11 mouse cellular contexts compared by ENCODE assay signal in genomic region chr10:30979766-30980165, GRCm38 (mm10).
DNase-seq lines count a peak whose midpoint lies in the region; ATAC-seq and TF ChIP-seq lines count a peak whose summit lies in the region.
"Had no signal": no experiment of that assay in that cellular context is flagged by ENCODE, and none has a peak within 500 bp of the region (broad histone marks: within the 10 kb centered on the region; RNA-seq: fewer than 3 reads in every experiment).

No protein-coding gene starts in this region.

- H3K36me3 ChIP-seq in heart, embryonic 14.5 days (ENCODE audit: control insufficient read depth, insufficient read depth, low read length) = no peaks in the 10 kb centered on the region
- no peaks in the 10 kb centered on the region for H3K36me3 ChIP-seq in forebrain, embryonic 13.5 days (ENCODE audit: poor library complexity, severe bottlenecking)
- no peaks in the 10 kb centered on the region for H3K36me3 ChIP-seq in limb, embryonic 14.5 days (ENCODE audit: control insufficient read depth, insufficient read depth, low read length)

- WGBS in heart, embryonic 14.5 days = 22% methylated on average over 3 of the region's 3 CpGs
- WGBS in forebrain, embryonic 13.5 days = 6% methylated on average over 3 of the region's 3 CpGs
- WGBS in limb, embryonic 14.5 days = 7% methylated on average over 3 of the region's 3 CpGs

- H3K4me3 ChIP-seq in heart, embryonic 14.5 days (ENCODE audit: control insufficient read depth in 1 of 2, insufficient read depth in 1 of 2, low read depth in 1 of 2, low read length in 2 of 2) = no peak overlapping the region; a peak in 1 of 4 replicates
- H3K4me3 ChIP-seq in forebrain, embryonic 13.5 days = peak overlapping the region; percentile 25
- no peak overlapping the region for H3K4me3 ChIP-seq in limb, embryonic 14.5 days (replicated peaks; ENCODE audit: low read length)

- no peak for DNase-seq in heart, postnatal 10 days
- peak; percentile 81 for DNase-seq in brain, embryonic 14.5 days (ENCODE audit: low read depth)
- no peak for DNase-seq in limb, embryonic 14.5 days (ENCODE audit: low spot score)
- DNase-seq in testis, postnatal 14 days (ENCODE audit: low spot score) = no peak
- DNase-seq in liver = no peak
- no peak for DNase-seq in cerebellum, adult 11-12 months
- DNase-seq: B cell, adult 2 months; cerebellum, adult 8-10 months; gastrocnemius, postnatal 10 days had no signal

- ATAC-seq in heart, embryonic 14.5 days (ENCODE audit: insufficient number of reproducible peaks, insufficient read depth, low FRiP score, low read depth) = no peak
- peak; percentile 68 for ATAC-seq in forebrain, embryonic 13.5 days
- ATAC-seq in limb, embryonic 14.5 days (ENCODE audit: low FRiP score, low read depth) = no peak

- no peak for TF ChIP-seq CTCF in brain, embryonic 14.5 days (IDR thresholded peaks at IDR 0.05; ENCODE audit: borderline replicate concordance, extremely low read depth, insufficient read depth, insufficient read length)

- intact Hi-C loops in heart, postnatal 10 days (cut with DNase I) = no loop called here

- H3K27me3 ChIP-seq in heart, embryonic 14.5 days (ENCODE audit: control insufficient read depth, insufficient read depth, low read length) = no peaks in the 10 kb centered on the region
- no peaks in the 10 kb centered on the region for H3K27me3 ChIP-seq in forebrain, embryonic 13.5 days
- H3K27me3 ChIP-seq in limb, embryonic 14.5 days (ENCODE audit: control insufficient read depth, insufficient read depth, low read length) = no peaks in the 10 kb centered on the region

- TF ChIP-seq POLR2A in brain, embryonic 14.5 days (IDR thresholded peaks at IDR 0.05; ENCODE audit: borderline replicate concordance, extremely low read depth, insufficient read depth, insufficient read length, poor library complexity, severe bottlenecking) = no peak
- no peak for TF ChIP-seq POLR2A in limb, embryonic 14.5 days (IDR thresholded peaks at IDR 0.05; ENCODE audit: borderline replicate concordance, extremely low read depth, insufficient read depth, insufficient read length)

- peak overlapping the region; percentile 15 to 51 for H3K27ac ChIP-seq in heart, embryonic 14.5 days (replicated peaks in 1 of 2; ENCODE audit: control insufficient read depth in 1 of 2, insufficient read depth in 1 of 2, low read depth in 2 of 2, low read length in 2 of 2)
- peak overlapping the region; percentile 62; the same call in 1 of the 2 replicates for H3K27ac ChIP-seq in forebrain, embryonic 13.5 days
- no peak overlapping the region for H3K27ac ChIP-seq in limb, embryonic 14.5 days (replicated peaks; ENCODE audit: low read depth, low read length)

- no peaks in the 10 kb centered on the region for H3K9me3 ChIP-seq in heart, embryonic 14.5 days (ENCODE audit: control insufficient read depth, low read length)
- no peaks in the 10 kb centered on the region for H3K9me3 ChIP-seq in forebrain, embryonic 13.5 days (replicated peaks)
- no peaks in the 10 kb centered on the region for H3K9me3 ChIP-seq in limb, embryonic 14.5 days (ENCODE audit: control insufficient read depth, low read length)

- no peak overlapping the region for H3K9ac ChIP-seq in heart, embryonic 14.5 days (ENCODE audit: low read length)
- peak overlapping the region; percentile 43; the same call in 1 of the 2 replicates for H3K9ac ChIP-seq in forebrain, embryonic 13.5 days
- H3K9ac ChIP-seq in limb, embryonic 14.5 days (ENCODE audit: low read depth, low read length, severe bottlenecking) = 0 out of 2 replicates have a peak overlapping the region, but pooled peaks have one; percentile 34

- peaks cover 2 to 14% of the 10 kb centered on the region in 2 experiments; a peak in 3 of 4 replicates for H3K4me1 ChIP-seq in heart, embryonic 14.5 days (ENCODE audit: control insufficient read depth in 2 of 2, insufficient read depth in 2 of 2, low read length in 2 of 2)
- peaks cover 14% of the 10 kb centered on the region for H3K4me1 ChIP-seq in forebrain, embryonic 13.5 days
- peaks cover 12% of the 10 kb centered on the region; the same call in 1 of the 2 replicates for H3K4me1 ChIP-seq in limb, embryonic 14.5 days (ENCODE audit: control insufficient read depth, insufficient read depth, low read length)

- peak overlapping the region; percentile 61 for H3K4me2 ChIP-seq in heart, embryonic 14.5 days (ENCODE audit: low read length)
- H3K4me2 ChIP-seq in forebrain, embryonic 13.5 days = peak overlapping the region; percentile 56
- H3K4me2 ChIP-seq in limb, embryonic 14.5 days (replicated peaks; ENCODE audit: low read depth, low read length, severe bottlenecking) = peak overlapping the region; percentile 43
